Mouse (Mus musculus): Measurements from ENCODE around the gene Elfn2. TPM values are rescaled to one million over a fixed set of nuclear protein-coding genes. Genes with fewer than 3 reads are reported as not detected.
A peak's percentile ranks its signal among the peaks of the same experiment; 100 is the strongest.

The Elfn2 gene
- polyA plus RNA-seq, 1 experiment from 2014 or later, result 3.7 TPM

DNA sequence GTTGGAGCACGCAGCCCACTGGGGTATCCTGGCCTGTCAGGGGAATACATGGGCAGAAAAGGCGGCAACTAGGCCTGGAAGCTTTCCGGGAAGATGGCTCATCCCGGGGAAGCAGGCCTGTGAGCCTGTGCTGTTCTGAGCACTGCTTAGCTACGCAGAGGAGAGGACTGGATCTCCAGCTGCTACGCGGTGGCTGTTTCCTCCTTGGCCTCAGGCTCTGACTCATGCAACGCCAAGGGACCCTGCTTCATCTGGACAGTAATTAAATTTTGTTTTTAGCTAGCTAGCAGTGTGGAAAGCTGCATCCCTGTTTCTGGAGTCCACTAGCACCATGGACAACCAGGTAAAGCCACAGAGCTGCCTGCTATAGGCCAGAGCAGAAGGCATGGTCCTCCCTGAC is 36.8 kb downstream of the Elfn2 start:
- ATAC-seq (no peak), DNase-seq (ENCODE audit: low spot score) (no peak)
- no peak overlapping the region; the same call in 1 of the 2 replicates for H3K9ac ChIP-seq (ENCODE audit: low read length)
- no peaks in the 10 kb centered on the region for H3K36me3 ChIP-seq (ENCODE audit: control insufficient read depth, insufficient read depth, low read length)
- no peak overlapping the region for H3K4me3 ChIP-seq (ENCODE audit: low read depth, low read length)
- H3K9me3 ChIP-seq (replicated peaks; ENCODE audit: control insufficient read depth, low read length), result no peaks in the 10 kb centered on the region
- peaks cover 19% of the 10 kb centered on the region for H3K4me1 ChIP-seq (ENCODE audit: control insufficient read depth, insufficient read depth, low read length)
- H3K4me2 ChIP-seq (ENCODE audit: low read length), result no peak overlapping the region
- WGBS, result 71% methylated on average over 8 of the region's 8 CpGs
- H3K27me3 ChIP-seq (replicated peaks; ENCODE audit: control insufficient read depth, insufficient read depth, low read length), result no peaks in the 10 kb centered on the region
- H3K27ac ChIP-seq (ENCODE audit: low read depth, low read length), result no peak overlapping the region

DNA sequence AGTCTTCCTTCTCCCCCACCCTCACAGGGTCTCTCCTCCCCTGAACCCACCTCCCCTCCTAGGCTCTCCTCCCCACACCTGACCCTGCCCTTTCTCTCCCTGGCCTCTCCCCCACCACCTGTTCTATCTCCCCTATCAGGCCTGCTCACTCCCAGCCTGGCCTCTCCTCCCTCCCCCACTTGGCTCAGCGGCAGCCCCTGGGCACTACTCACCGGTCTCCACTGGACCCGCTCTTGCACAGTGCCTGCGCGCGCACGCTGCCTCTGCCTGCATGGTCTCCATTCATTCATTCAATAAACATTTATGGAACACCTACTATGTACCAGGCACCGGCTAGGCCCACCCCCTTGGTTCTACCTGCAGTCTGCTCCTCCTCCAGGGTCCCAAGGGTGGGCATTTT is 37.3 kb downstream of the Elfn2 start:
- H3K4me1 ChIP-seq (ENCODE audit: control insufficient read depth, insufficient read depth, low read length), result peaks cover 19% of the 10 kb centered on the region
- H3K9me3 ChIP-seq (replicated peaks; ENCODE audit: control insufficient read depth, low read length), result no peaks in the 10 kb centered on the region
- no peak overlapping the region for H3K9ac ChIP-seq (ENCODE audit: low read length)
- no peak overlapping the region for H3K4me3 ChIP-seq (ENCODE audit: low read depth, low read length)
- no peak overlapping the region for H3K4me2 ChIP-seq (ENCODE audit: low read length)
- WGBS, result 82% methylated on average over 8 of the region's 8 CpGs
- H3K27ac ChIP-seq (ENCODE audit: low read depth, low read length), result 0 out of 2 replicates have a peak overlapping the region, but pooled peaks have one; percentile 14
- DNase-seq (ENCODE audit: low spot score) (no peak), ATAC-seq (no peak)
- no peaks in the 10 kb centered on the region for H3K27me3 ChIP-seq (replicated peaks; ENCODE audit: control insufficient read depth, insufficient read depth, low read length)
- H3K36me3 ChIP-seq (ENCODE audit: control insufficient read depth, insufficient read depth, low read length), result no peaks in the 10 kb centered on the region

GRCm38 (mm10) chr15:78680291-78680690 is 38.3 kb downstream of the Elfn2 start:
- Histone ChIP-seq H3K4me1 (ENCODE audit: control insufficient read depth, insufficient read depth, low read length) (peaks cover 26% of the 10 kb centered on the region), H3K4me2 (ENCODE audit: low read length) (no peak overlapping the region), H3K27ac (ENCODE audit: low read depth, low read length) (no peak overlapping the region), H3K4me3 (ENCODE audit: low read depth, low read length) (no peak overlapping the region), H3K9me3 (replicated peaks; ENCODE audit: control insufficient read depth, low read length) (no peaks in the 10 kb centered on the region), H3K27me3 (replicated peaks; ENCODE audit: control insufficient read depth, insufficient read depth, low read length) (no peaks in the 10 kb centered on the region), H3K9ac (ENCODE audit: low read length) (no peak overlapping the region), H3K36me3 (ENCODE audit: control insufficient read depth, insufficient read depth, low read length) (no peaks in the 10 kb centered on the region)
- no peak for ATAC-seq
- WGBS, result 79% methylated on average over 22 of the region's 22 CpGs
- DNase-seq (ENCODE audit: low spot score), result no peak

- no peak overlapping the region for H3K4me3 ChIP-seq (ENCODE audit: low read depth, low read length)
- no peak for ATAC-seq
These were observed 40.9 kb downstream of the Elfn2 start for GRCm38 (mm10) chr15:78677708-78678107.

DNA sequence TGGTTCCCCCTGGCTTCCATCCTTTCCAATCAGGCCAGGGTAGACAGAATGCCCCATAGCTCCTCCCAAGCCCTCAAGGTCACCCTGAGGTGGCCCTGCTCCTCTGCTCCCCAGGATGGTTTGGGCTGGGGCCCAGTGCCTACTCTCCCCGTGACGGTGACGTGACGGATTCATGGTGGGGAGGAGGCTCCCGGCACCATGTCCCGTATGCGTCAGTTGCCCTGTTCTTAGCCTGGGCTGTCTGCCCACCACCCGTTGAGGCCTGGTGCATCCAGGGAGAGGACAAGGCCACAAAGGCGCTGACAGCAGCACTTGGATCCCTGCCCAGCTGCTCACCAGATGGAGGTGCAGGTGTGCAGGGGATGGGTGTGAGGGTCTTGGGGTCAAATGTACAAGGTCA is 41.6 kb downstream of the Elfn2 start:
- H3K27ac ChIP-seq (ENCODE audit: low read depth, low read length), result no peak overlapping the region
- peaks cover 16% of the 10 kb centered on the region for H3K4me1 ChIP-seq (ENCODE audit: control insufficient read depth, insufficient read depth, low read length)
- no peak overlapping the region for H3K9ac ChIP-seq (ENCODE audit: low read length)
- ATAC-seq (no peak), DNase-seq (ENCODE audit: low spot score) (no peak)
- no peaks in the 10 kb centered on the region for H3K9me3 ChIP-seq (replicated peaks; ENCODE audit: control insufficient read depth, low read length)
- no peak overlapping the region for H3K4me2 ChIP-seq (ENCODE audit: low read length)
- 56% methylated on average over 9 of the region's 9 CpGs for WGBS
- H3K4me3 ChIP-seq (ENCODE audit: low read depth, low read length), result no peak overlapping the region
- H3K27me3 ChIP-seq (replicated peaks; ENCODE audit: control insufficient read depth, insufficient read depth, low read length), result peaks cover 9% of the 10 kb centered on the region
- no peaks in the 10 kb centered on the region for H3K36me3 ChIP-seq (ENCODE audit: control insufficient read depth, insufficient read depth, low read length)

More at GRCm38 (mm10) chr15:78677708-78678107, 40.9 kb downstream of the Elfn2 start:
- no peak overlapping the region for H3K27ac ChIP-seq (ENCODE audit: low read depth, low read length)
- no peak overlapping the region for H3K9ac ChIP-seq (ENCODE audit: low read length)
- H3K4me2 ChIP-seq (ENCODE audit: low read length), result no peak overlapping the region
- WGBS, result 41% methylated on average over 5 of the region's 5 CpGs
- peaks cover 2% of the 10 kb centered on the region for H3K27me3 ChIP-seq (replicated peaks; ENCODE audit: control insufficient read depth, insufficient read depth, low read length)
- peaks cover 16% of the 10 kb centered on the region for H3K4me1 ChIP-seq (ENCODE audit: control insufficient read depth, insufficient read depth, low read length)
- no peaks in the 10 kb centered on the region for H3K36me3 ChIP-seq (ENCODE audit: control insufficient read depth, insufficient read depth, low read length)
- no peaks in the 10 kb centered on the region for H3K9me3 ChIP-seq (replicated peaks; ENCODE audit: control insufficient read depth, low read length)
- DNase-seq (ENCODE audit: low spot score), result peak; percentile 27

DNA sequence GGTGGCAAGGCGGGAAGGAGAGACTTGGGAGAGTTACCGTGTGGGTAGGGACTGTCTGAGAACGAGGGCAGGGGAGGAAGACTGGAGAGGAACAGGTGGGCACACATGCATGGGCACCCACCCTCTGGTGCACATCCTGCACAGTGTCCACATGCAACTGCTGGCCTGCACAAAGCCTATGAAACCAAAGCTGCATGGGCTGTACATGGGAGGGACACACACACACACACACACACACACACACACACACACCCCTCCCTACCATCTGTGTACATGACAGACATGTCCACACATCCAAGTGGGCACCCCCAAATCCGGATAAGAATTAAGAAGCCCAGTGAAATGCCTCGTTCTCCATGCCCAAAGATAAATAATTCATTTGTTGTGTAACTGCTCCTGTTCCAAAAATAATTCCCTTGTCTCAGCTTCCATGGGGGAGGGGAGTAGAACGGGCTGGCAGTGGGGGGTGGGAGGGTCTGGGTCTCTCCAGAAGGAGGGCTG is 43.6 kb downstream of the Elfn2 start:
- 43% methylated on average over 6 of the region's 6 CpGs for WGBS
- Histone ChIP-seq H3K9me3 (replicated peaks; ENCODE audit: control insufficient read depth, low read length) (no peaks in the 10 kb centered on the region), H3K27ac (ENCODE audit: low read depth, low read length) (peak overlapping the region; percentile 21; the same call in 1 of the 2 replicates), H3K9ac (ENCODE audit: low read length) (no peak overlapping the region), H3K36me3 (ENCODE audit: control insufficient read depth, insufficient read depth, low read length) (no peaks in the 10 kb centered on the region), H3K27me3 (replicated peaks; ENCODE audit: control insufficient read depth, insufficient read depth, low read length) (peaks cover 16% of the 10 kb centered on the region), H3K4me3 (ENCODE audit: low read depth, low read length) (no peak overlapping the region), H3K4me2 (ENCODE audit: low read length) (no peak overlapping the region), H3K4me1 (ENCODE audit: control insufficient read depth, insufficient read depth, low read length) (peaks cover 20% of the 10 kb centered on the region)
- DNase-seq (ENCODE audit: low spot score) (peak; percentile 45), ATAC-seq (peak; percentile 22; the same call in 1 of the 2 replicates)

DNA sequence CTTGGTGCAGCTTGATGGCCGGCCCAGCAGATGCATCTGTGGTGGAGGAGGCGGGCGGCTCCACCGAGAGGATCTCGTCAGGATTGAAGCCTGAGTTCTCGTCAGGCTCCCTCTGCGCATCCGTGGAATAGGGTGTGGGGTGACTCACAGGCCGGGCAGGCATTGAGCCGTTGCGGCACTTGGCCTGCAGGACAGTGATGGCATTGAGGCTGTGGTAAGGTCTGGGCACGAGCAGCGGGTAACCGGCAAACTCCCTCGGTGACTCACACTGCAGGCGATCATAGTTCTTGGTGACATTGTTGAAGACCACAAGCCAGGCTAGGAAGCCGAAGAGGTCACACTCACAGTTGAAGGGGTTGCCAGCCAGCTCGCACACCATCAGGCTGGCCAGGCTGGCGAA is 45.1 kb downstream of the Elfn2 start:
- DNase-seq (ENCODE audit: low spot score) (no peak), ATAC-seq (no peak)
- no peaks in the 10 kb centered on the region for H3K36me3 ChIP-seq (ENCODE audit: control insufficient read depth, insufficient read depth, low read length)
- H3K9me3 ChIP-seq (replicated peaks; ENCODE audit: control insufficient read depth, low read length), result no peaks in the 10 kb centered on the region
- no peak overlapping the region for H3K9ac ChIP-seq (ENCODE audit: low read length)
- H3K4me3 ChIP-seq (ENCODE audit: low read depth, low read length), result no peak overlapping the region
- peaks cover 16% of the 10 kb centered on the region for H3K27me3 ChIP-seq (replicated peaks; ENCODE audit: control insufficient read depth, insufficient read depth, low read length)
- no peak overlapping the region for H3K4me2 ChIP-seq (ENCODE audit: low read length)
- peaks cover 29% of the 10 kb centered on the region for H3K4me1 ChIP-seq (ENCODE audit: control insufficient read depth, insufficient read depth, low read length)
- H3K27ac ChIP-seq (ENCODE audit: low read depth, low read length), result no peak overlapping the region
- 85% methylated on average over 19 of the region's 19 CpGs for WGBS

DNA sequence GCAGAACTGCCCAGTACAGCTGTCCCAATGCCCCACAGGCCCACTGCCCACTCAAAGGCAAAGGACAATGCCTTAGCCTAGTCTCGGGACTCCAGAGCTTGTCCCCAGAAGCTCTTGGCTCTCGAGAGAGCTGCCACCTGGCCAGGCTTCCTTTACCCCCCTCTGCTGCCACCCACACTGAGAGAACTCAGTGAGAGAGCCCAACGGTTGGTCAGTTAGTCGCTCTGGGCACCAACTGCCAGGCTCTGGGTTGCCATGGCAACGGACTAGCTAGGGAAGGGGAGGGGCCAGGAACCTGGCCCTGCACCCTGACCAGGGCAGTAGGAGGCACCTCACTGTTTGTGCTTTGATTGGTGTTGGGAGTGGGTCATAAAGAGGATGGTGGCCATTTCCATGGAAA is 48.2 kb downstream of the Elfn2 start:
- 29% methylated on average over 5 of the region's 5 CpGs for WGBS
- H3K4me2 ChIP-seq (ENCODE audit: low read length), result no peak overlapping the region

GRCm38 (mm10) chr15:78669221-78669871 is 49.2 kb downstream of the Elfn2 start:
- no peaks in the 10 kb centered on the region for H3K36me3 ChIP-seq (ENCODE audit: control insufficient read depth, insufficient read depth, low read length)
- WGBS, result 61% methylated on average over 10 of the region's 10 CpGs
- H3K4me2 ChIP-seq (ENCODE audit: low read length), result no peak overlapping the region
- H3K9ac ChIP-seq (ENCODE audit: low read length), result no peak overlapping the region
- no peak overlapping the region for H3K4me3 ChIP-seq (ENCODE audit: low read depth, low read length)
- H3K27me3 ChIP-seq (replicated peaks; ENCODE audit: control insufficient read depth, insufficient read depth, low read length), result peaks cover 16% of the 10 kb centered on the region
- DNase-seq (ENCODE audit: low spot score) (peak; percentile 45), ATAC-seq (peak; percentile 34; the same call in 1 of the 2 replicates)
- peak overlapping the region; percentile 27; the same call in 1 of the 2 replicates for H3K27ac ChIP-seq (ENCODE audit: low read depth, low read length)
- H3K4me1 ChIP-seq (ENCODE audit: control insufficient read depth, insufficient read depth, low read length), result peaks cover 16% of the 10 kb centered on the region
- H3K9me3 ChIP-seq (replicated peaks; ENCODE audit: control insufficient read depth, low read length), result no peaks in the 10 kb centered on the region

More for the DNA sequence above, 48.2 kb downstream of the Elfn2 start:
- H3K36me3 ChIP-seq (ENCODE audit: control insufficient read depth, insufficient read depth, low read length), result no peaks in the 10 kb centered on the region
- ATAC-seq (peak; percentile 35; the same call in 1 of the 2 replicates), DNase-seq (ENCODE audit: low spot score) (peak; percentile 61)
- no peak overlapping the region; the same call in 1 of the 2 replicates for H3K27ac ChIP-seq (ENCODE audit: low read depth, low read length)
- peaks cover 16% of the 10 kb centered on the region for H3K27me3 ChIP-seq (replicated peaks; ENCODE audit: control insufficient read depth, insufficient read depth, low read length)
- H3K9me3 ChIP-seq (replicated peaks; ENCODE audit: control insufficient read depth, low read length), result no peaks in the 10 kb centered on the region
- peaks cover 21% of the 10 kb centered on the region for H3K4me1 ChIP-seq (ENCODE audit: control insufficient read depth, insufficient read depth, low read length)
- no peak overlapping the region for H3K4me3 ChIP-seq (ENCODE audit: low read depth, low read length)
- no peak overlapping the region for H3K9ac ChIP-seq (ENCODE audit: low read length)

Data from forebrain, embryonic 14.5 days (tissue).